Mouse (Mus musculus): Measurements from ENCODE around the gene Hikeshi. TPM values are rescaled to one million over a fixed set of nuclear protein-coding genes. Genes with fewer than 3 reads are reported as not detected.
A peak's percentile ranks its signal among the peaks of the same experiment; 100 is the strongest.

Hikeshi gene
- polyA plus RNA-seq, 1 experiment from 2014 or later, result 138 TPM

- WGBS, result 95% methylated on average over 1 of the region's 1 CpGs
These were observed 34.6 kb upstream of the Hikeshi start for GRCm38 (mm10) chr7:89975571-89975970.

GRCm38 (mm10) chr7:89967235-89967634, 26.2 kb upstream of the Hikeshi start:
- H3K27ac ChIP-seq (ENCODE audit: low read depth, low read length), result no peak overlapping the region
- ATAC-seq (replicated peaks; ENCODE audit: low FRiP score) (no peak), DNase-seq (ENCODE audit: low spot score) (no peak)
- no peaks in the 10 kb centered on the region for H3K27me3 ChIP-seq (replicated peaks; ENCODE audit: control insufficient read depth, insufficient read depth, low read length)
- H3K4me3 ChIP-seq (ENCODE audit: low read depth, low read length), result no peak overlapping the region
- H3K4me2 ChIP-seq, result no peak overlapping the region
- no peak overlapping the region for H3K9ac ChIP-seq (ENCODE audit: low read depth, low read length)
- H3K36me3 ChIP-seq (ENCODE audit: control insufficient read depth, insufficient read depth, low read length), result peaks cover 23% of the 10 kb centered on the region
- peaks cover 2% of the 10 kb centered on the region; the same call in 1 of the 2 replicates for H3K4me1 ChIP-seq (replicated peaks; ENCODE audit: control insufficient read depth, insufficient read depth, low read length)
- no peaks in the 10 kb centered on the region for H3K9me3 ChIP-seq (ENCODE audit: control insufficient read depth, low read length)
- 66% methylated on average over 2 of the region's 2 CpGs for WGBS

More at GRCm38 (mm10) chr7:89975571-89975970, 34.6 kb upstream of the Hikeshi start:
- Histone ChIP-seq H3K4me1 (replicated peaks; ENCODE audit: control insufficient read depth, insufficient read depth, low read length) (peaks cover 6% of the 10 kb centered on the region), H3K27ac (ENCODE audit: low read depth, low read length) (no peak overlapping the region), H3K9ac (ENCODE audit: low read depth, low read length) (no peak overlapping the region), H3K9me3 (ENCODE audit: control insufficient read depth, low read length) (no peaks in the 10 kb centered on the region), H3K4me2 (no peak overlapping the region), H3K27me3 (replicated peaks; ENCODE audit: control insufficient read depth, insufficient read depth, low read length) (no peaks in the 10 kb centered on the region), H3K4me3 (ENCODE audit: low read depth, low read length) (no peak overlapping the region), H3K36me3 (ENCODE audit: control insufficient read depth, insufficient read depth, low read length) (peaks cover 25% of the 10 kb centered on the region)
- ATAC-seq (replicated peaks; ENCODE audit: low FRiP score) (no peak), DNase-seq (ENCODE audit: low spot score) (no peak)

GRCm38 (mm10) chr7:89966771-89967170, 25.8 kb upstream of the Hikeshi start:
- Histone ChIP-seq H3K9ac (ENCODE audit: low read depth, low read length) (no peak overlapping the region), H3K9me3 (ENCODE audit: control insufficient read depth, low read length) (no peaks in the 10 kb centered on the region), H3K4me1 (replicated peaks; ENCODE audit: control insufficient read depth, insufficient read depth, low read length) (peaks cover 2% of the 10 kb centered on the region; the same call in 1 of the 2 replicates), H3K4me2 (no peak overlapping the region), H3K36me3 (ENCODE audit: control insufficient read depth, insufficient read depth, low read length) (peaks cover 21% of the 10 kb centered on the region; the same call in 1 of the 2 replicates), H3K27me3 (replicated peaks; ENCODE audit: control insufficient read depth, insufficient read depth, low read length) (no peaks in the 10 kb centered on the region), H3K27ac (ENCODE audit: low read depth, low read length) (no peak overlapping the region), H3K4me3 (ENCODE audit: low read depth, low read length) (no peak overlapping the region)
- WGBS, result 75% methylated on average over 1 of the region's 1 CpGs
- ATAC-seq (replicated peaks; ENCODE audit: low FRiP score) (no peak), DNase-seq (ENCODE audit: low spot score) (no peak)

GRCm38 (mm10) chr7:89963135-89963534, 22.1 kb upstream of the Hikeshi start:
- no peak overlapping the region for H3K27ac ChIP-seq (ENCODE audit: low read depth, low read length)
- no peaks in the 10 kb centered on the region for H3K9me3 ChIP-seq (ENCODE audit: control insufficient read depth, low read length)
- H3K36me3 ChIP-seq (ENCODE audit: control insufficient read depth, insufficient read depth, low read length), result peaks cover 12% of the 10 kb centered on the region; the same call in 1 of the 2 replicates
- no peak overlapping the region for H3K4me2 ChIP-seq
- ATAC-seq (replicated peaks; ENCODE audit: low FRiP score) (peak; percentile 91), DNase-seq (ENCODE audit: low spot score) (no peak)
- no peaks in the 10 kb centered on the region for H3K27me3 ChIP-seq (replicated peaks; ENCODE audit: control insufficient read depth, insufficient read depth, low read length)
- peaks cover 2% of the 10 kb centered on the region; the same call in 1 of the 2 replicates for H3K4me1 ChIP-seq (replicated peaks; ENCODE audit: control insufficient read depth, insufficient read depth, low read length)
- no peak overlapping the region for H3K4me3 ChIP-seq (ENCODE audit: low read depth, low read length)
- H3K9ac ChIP-seq (ENCODE audit: low read depth, low read length), result no peak overlapping the region

- 40% methylated on average over 5 of the region's 5 CpGs for WGBS
- peaks cover 4% of the 10 kb centered on the region for H3K36me3 ChIP-seq (ENCODE audit: control insufficient read depth, insufficient read depth, low read length)
- no peak for ATAC-seq (replicated peaks; ENCODE audit: low FRiP score)
These were observed 16.3 kb upstream of the Hikeshi start for GRCm38 (mm10) chr7:89957300-89957699.

GRCm38 (mm10) chr7:89954261-89954660, 13.3 kb upstream of the Hikeshi start:
- Histone ChIP-seq H3K27ac (ENCODE audit: low read depth, low read length) (no peak overlapping the region), H3K36me3 (ENCODE audit: control insufficient read depth, insufficient read depth, low read length) (peaks cover 2% of the 10 kb centered on the region), H3K4me1 (replicated peaks; ENCODE audit: control insufficient read depth, insufficient read depth, low read length) (no peaks in the 10 kb centered on the region; the same call in 1 of the 2 replicates), H3K4me2 (no peak overlapping the region), H3K9me3 (ENCODE audit: control insufficient read depth, low read length) (no peaks in the 10 kb centered on the region), H3K27me3 (replicated peaks; ENCODE audit: control insufficient read depth, insufficient read depth, low read length) (no peaks in the 10 kb centered on the region), H3K9ac (ENCODE audit: low read depth, low read length) (no peak overlapping the region), H3K4me3 (ENCODE audit: low read depth, low read length) (no peak overlapping the region)
- WGBS, result 83% methylated on average over 5 of the region's 5 CpGs
- DNase-seq (ENCODE audit: low spot score) (no peak), ATAC-seq (replicated peaks; ENCODE audit: low FRiP score) (no peak)

More at GRCm38 (mm10) chr7:89957300-89957699, 16.3 kb upstream of the Hikeshi start:
- DNase-seq (ENCODE audit: low spot score), result no peak
- H3K4me2 ChIP-seq, result no peak overlapping the region
- no peaks in the 10 kb centered on the region for H3K9me3 ChIP-seq (ENCODE audit: control insufficient read depth, low read length)
- no peaks in the 10 kb centered on the region; the same call in 1 of the 2 replicates for H3K4me1 ChIP-seq (replicated peaks; ENCODE audit: control insufficient read depth, insufficient read depth, low read length)
- no peak overlapping the region for H3K4me3 ChIP-seq (ENCODE audit: low read depth, low read length)
- H3K27ac ChIP-seq (ENCODE audit: low read depth, low read length), result no peak overlapping the region
- H3K27me3 ChIP-seq (replicated peaks; ENCODE audit: control insufficient read depth, insufficient read depth, low read length), result no peaks in the 10 kb centered on the region
- no peak overlapping the region for H3K9ac ChIP-seq (ENCODE audit: low read depth, low read length)

GRCm38 (mm10) chr7:89949403-89949802, 8.4 kb upstream of the Hikeshi start:
- DNase-seq (ENCODE audit: low spot score), result no peak
- no peak overlapping the region for H3K9ac ChIP-seq (ENCODE audit: low read depth, low read length)
- H3K4me2 ChIP-seq, result no peak overlapping the region
- no peaks in the 10 kb centered on the region; the same call in 1 of the 2 replicates for H3K36me3 ChIP-seq (ENCODE audit: control insufficient read depth, insufficient read depth, low read length)
- no peaks in the 10 kb centered on the region for H3K9me3 ChIP-seq (ENCODE audit: control insufficient read depth, low read length)
- no peak overlapping the region for H3K27ac ChIP-seq (ENCODE audit: low read depth, low read length)
- no peak for ATAC-seq (replicated peaks; ENCODE audit: low FRiP score)
- WGBS, result 43% methylated on average over 4 of the region's 4 CpGs
- H3K27me3 ChIP-seq (replicated peaks; ENCODE audit: control insufficient read depth, insufficient read depth, low read length), result no peaks in the 10 kb centered on the region
- no peak overlapping the region for H3K4me3 ChIP-seq (ENCODE audit: low read depth, low read length)
- no peaks in the 10 kb centered on the region for H3K4me1 ChIP-seq (replicated peaks; ENCODE audit: control insufficient read depth, insufficient read depth, low read length)

- H3K4me1 ChIP-seq (replicated peaks; ENCODE audit: control insufficient read depth, insufficient read depth, low read length), result no peaks in the 10 kb centered on the region
- no peaks in the 10 kb centered on the region for H3K9me3 ChIP-seq (ENCODE audit: control insufficient read depth, low read length)
- H3K4me3 ChIP-seq (ENCODE audit: low read depth, low read length), result no peak overlapping the region
- H3K36me3 ChIP-seq (ENCODE audit: control insufficient read depth, insufficient read depth, low read length), result no peaks in the 10 kb centered on the region
- H3K27ac ChIP-seq (ENCODE audit: low read depth, low read length), result no peak overlapping the region
- DNase-seq (ENCODE audit: low spot score) (no peak), ATAC-seq (replicated peaks; ENCODE audit: low FRiP score) (no peak)
- H3K9ac ChIP-seq (ENCODE audit: low read depth, low read length), result no peak overlapping the region
- H3K27me3 ChIP-seq (replicated peaks; ENCODE audit: control insufficient read depth, insufficient read depth, low read length), result no peaks in the 10 kb centered on the region
- WGBS, result 80% methylated on average over 7 of the region's 7 CpGs
- H3K4me2 ChIP-seq, result no peak overlapping the region
These were observed 7.0 kb upstream of the Hikeshi start for GRCm38 (mm10) chr7:89948026-89948425.

- Histone ChIP-seq H3K4me1 (replicated peaks; ENCODE audit: control insufficient read depth, insufficient read depth, low read length) (peaks cover 5% of the 10 kb centered on the region; the same call in 1 of the 2 replicates), H3K27ac (ENCODE audit: low read depth, low read length) (no peak overlapping the region), H3K36me3 (ENCODE audit: control insufficient read depth, insufficient read depth, low read length) (no peaks in the 10 kb centered on the region), H3K4me2 (peak overlapping the region; percentile 79), H3K4me3 (ENCODE audit: low read depth, low read length) (peak overlapping the region; percentile 78), H3K9ac (ENCODE audit: low read depth, low read length) (peak overlapping the region; percentile 72), H3K9me3 (ENCODE audit: control insufficient read depth, low read length) (no peaks in the 10 kb centered on the region), H3K27me3 (replicated peaks; ENCODE audit: control insufficient read depth, insufficient read depth, low read length) (no peaks in the 10 kb centered on the region)
- WGBS, result 51% methylated on average over 15 of the region's 15 CpGs
- ATAC-seq (replicated peaks; ENCODE audit: low FRiP score), result no peak
- DNase-seq (ENCODE audit: low spot score), result no peak
These were observed 1.3 kb downstream of the Hikeshi start for GRCm38 (mm10) chr7:89939497-89940353.

Data from liver, embryonic 11.5 days (tissue).